Comparison of ENCODE assay signal across 25 mouse cellular contexts in the genomic region with DNA sequence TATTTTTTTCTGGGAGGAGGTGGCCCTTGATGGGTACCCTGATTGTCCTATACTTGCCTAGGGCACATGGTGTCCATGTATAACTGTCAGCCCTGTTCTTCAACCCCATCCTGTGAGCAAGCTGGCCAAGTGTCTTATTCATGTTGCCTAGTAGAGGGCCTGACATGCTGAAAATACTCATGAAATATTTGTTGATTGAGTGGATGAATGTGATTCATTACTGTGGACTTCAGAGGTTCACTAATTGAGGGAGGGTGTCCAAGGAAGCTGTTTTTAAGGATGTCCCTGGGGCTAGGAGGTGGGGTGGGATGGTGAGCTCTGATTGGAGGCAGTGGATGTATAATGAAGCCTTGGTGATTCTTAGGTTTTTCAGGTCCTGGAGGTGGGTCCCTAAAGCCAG. TPM values are rescaled to one million over a fixed set of nuclear protein-coding genes. Genes with fewer than 3 reads are reported as not detected.
A peak's percentile ranks its signal among the peaks of the same experiment; 100 is the strongest.
DNase-seq lines count a peak whose midpoint lies in the region; ATAC-seq and TF ChIP-seq lines count a peak whose summit lies in the region.
"Had no signal": no experiment of that assay in that cellular context is flagged by ENCODE, and none has a peak within 500 bp of the region (broad histone marks: within the 10 kb centered on the region; RNA-seq: fewer than 3 reads in every experiment).

A gene (plus strand): TSS at position 301 of the 400 bp plus-strand sequence.

- no peak within 1 kb of the TSS for H3K4me2 ChIP-seq in stomach, postnatal 0 days (replicated peaks; ENCODE audit: low read depth)
- H3K4me2 ChIP-seq: forebrain, embryonic 13.5 days; forebrain, embryonic 15.5 days had no signal

- no peaks in the 10 kb centered on the region for H3K27me3 ChIP-seq in stomach, postnatal 0 days (ENCODE audit: control insufficient read depth, insufficient read depth, low read length)
- H3K27me3 ChIP-seq: forebrain, embryonic 15.5 days had no signal

- intact Hi-C loops in heart, postnatal 14 days (cut with DNase I) = loop anchor here (5.0 to 10.0 kb wide), 3 partner anchors 36 to 239 kb away; no protein-coding TSS in a partner anchor
- intact Hi-C loops in left cerebral cortex, postnatal 36 days (cut with DNase I) = loop anchor here (2.0 to 5.0 kb wide), 3 partner anchors 36 to 159 kb away; a partner anchor contains a TSS

- ATAC-seq in stomach, postnatal 0 days (ENCODE audit: low FRiP score, low TSS enrichment) = no peak
- ATAC-seq: activated CD4-positive, CD25-positive, alpha-beta regulatory T cell, adult 4 months; CD4-positive, CD25-positive, alpha-beta regulatory T cell, adult 4 months had no signal

- no peaks in the 10 kb centered on the region for H3K9me3 ChIP-seq in stomach, postnatal 0 days (ENCODE audit: control insufficient read depth, low read length)
- H3K9me3 ChIP-seq: forebrain, embryonic 13.5 days; forebrain, embryonic 15.5 days; G1E had no signal

- no peaks in the 10 kb centered on the region for H3K36me3 ChIP-seq in stomach, postnatal 0 days (ENCODE audit: control insufficient read depth, insufficient read depth, low read length)
- H3K36me3 ChIP-seq: forebrain, embryonic 15.5 days; G1E had no signal

- H3K4me3 ChIP-seq in stomach, postnatal 0 days (ENCODE audit: low read depth, low read length) = no peak within 1 kb of the TSS
- H3K4me3 ChIP-seq: forebrain, embryonic 13.5 days; forebrain, embryonic 15.5 days had no signal

- TF ChIP-seq EP300 in stomach, postnatal 0 days (optimal IDR thresholded peaks at IDR 0.05) = no peak

- H3K4me1 ChIP-seq in stomach, postnatal 0 days (replicated peaks; ENCODE audit: control insufficient read depth, insufficient read depth) = no peaks in the 10 kb centered on the region
- H3K4me1 ChIP-seq: forebrain, embryonic 13.5 days; forebrain, embryonic 15.5 days had no signal

- no peak within 1 kb of the TSS for H3K27ac ChIP-seq in stomach, postnatal 0 days (replicated peaks)
- H3K27ac ChIP-seq: forebrain, embryonic 13.5 days; forebrain, embryonic 15.5 days had no signal

- TF ChIP-seq CTCF in stomach, postnatal 0 days (IDR thresholded peaks at IDR 0.05; ENCODE audit: low read depth) = no peak

- H3K9ac ChIP-seq in stomach, postnatal 0 days (ENCODE audit: low read length) = no peak within 1 kb of the TSS
- H3K9ac ChIP-seq: forebrain, embryonic 13.5 days; forebrain, embryonic 15.5 days; forebrain, postnatal 0 days had no signal

- peak; percentile 74 for DNase-seq in heart, adult 11 months
- no peak for DNase-seq in heart, postnatal 14 days
- peak; percentile 43 for DNase-seq in 3134 (ENCODE audit: extremely low read depth, insufficient read length, low spot score)
- peak; percentile 75 for DNase-seq in Muller cell, postnatal 12 days (ENCODE audit: inconsistent ontology term)
- no peak for DNase-seq in stomach, postnatal 0 days (ENCODE audit: low spot score)
- no peak for DNase-seq in left cerebral cortex, postnatal 36 days (ENCODE audit: low spot score in 2 of 2)
- no peak for DNase-seq in kidney, postnatal 25 days
- DNase-seq: adrenal gland, adult 8-10 months; adrenal gland, postnatal 14 days; adrenal gland, postnatal 36 days; B cell, adult 2 months; cerebellum, adult 11-12 months; cerebellum, adult 2 months; cerebellum, adult 9-10 months; cerebellum, postnatal 10 days; cerebellum, postnatal 25 days; forebrain, postnatal 0 days had no signal

RNA-seq across cellular contexts. Expression of the gene that starts here (rescaled TPM):
- under 1 TPM in 1 of 2 experiments, not detected in 1; 0.17 TPM for total RNA-seq in heart, postnatal 14 days (2021)
- polyA plus RNA-seq in stomach, postnatal 0 days (2015; fragmentation: Nextera tagmentation; extraction: Ambion mirVana) = 24.5 and 27.3 TPM in 2 replicates
- total RNA-seq in left cerebral cortex, postnatal 36 days (2021) = under 1 TPM; 0.57 to 0.59 TPM
- total RNA-seq: adrenal gland, postnatal 14 days; CH12.LX; G1E had no signal
- polyA plus RNA-seq: activated CD4-positive, CD25-positive, alpha-beta regulatory T cell, adult 4 months; CD4-positive, CD25-positive, alpha-beta regulatory T cell, adult 4 months; embryonic facial prominence, embryonic 11.5 days; forebrain, embryonic 11.5 days; forebrain, embryonic 15.5 days; forebrain, postnatal 0 days; G1E had no signal

Comparison
In these comparisons a context has a peak if more than half of its experiments do, and no peak if none do; other contexts are left out.
1. DNase-seq: peak in heart, adult 11 months (single experiment), 3134 (single experiment) and Muller cell, postnatal 12 days (single experiment); none in heart, postnatal 14 days (0 of 2), stomach, postnatal 0 days (single experiment), left cerebral cortex, postnatal 36 days (0 of 2) and kidney, postnatal 25 days (0 of 2).